ENCODE assay signal across 20 mouse cellular contexts in the genomic region with DNA sequence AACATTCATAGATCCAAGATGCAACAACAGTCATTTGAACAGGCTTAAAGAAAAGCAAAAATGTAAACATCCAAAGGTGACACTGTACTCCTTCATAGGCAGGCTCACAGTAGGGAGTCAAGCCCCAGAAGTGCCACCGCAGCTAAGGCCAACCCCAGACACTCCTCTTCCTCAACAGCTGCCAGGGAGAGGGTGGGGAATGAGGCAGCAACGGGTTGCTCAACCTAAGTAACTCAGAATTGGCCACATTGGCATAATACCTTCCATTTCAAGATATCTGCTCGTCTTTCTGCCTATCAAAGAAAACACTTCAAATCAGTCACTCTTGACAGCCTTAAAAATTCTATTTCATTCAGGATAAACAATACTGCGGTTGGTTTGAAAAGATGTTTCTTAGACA.
A peak's percentile ranks its signal among the peaks of the same experiment; 100 is the strongest.
DNase-seq lines count a peak whose midpoint lies in the region; ATAC-seq and TF ChIP-seq lines count a peak whose summit lies in the region.
"Had no signal": no experiment of that assay in that cellular context is flagged by ENCODE, and none has a peak within 500 bp of the region (broad histone marks: within the 10 kb centered on the region; RNA-seq: fewer than 3 reads in every experiment).

No protein-coding gene starts in this region.

- H3K4me3 ChIP-seq in forebrain, postnatal 0 days (ENCODE audit: low read depth, low read length): no peak overlapping the region
- no peak overlapping the region for H3K4me3 ChIP-seq in forebrain, embryonic 12.5 days (replicated peaks)
- no peak overlapping the region for H3K4me3 ChIP-seq in layer of hippocampus, adult 2 months
- H3K4me3 ChIP-seq in kidney, embryonic 16.5 days (ENCODE audit: low read length): no peak overlapping the region
- H3K4me3 ChIP-seq: embryonic facial prominence, embryonic 10.5 days; forebrain, embryonic 15.5 days; hindbrain, embryonic 13.5 days had no signal

- no peak overlapping the region for H3K27ac ChIP-seq in forebrain, postnatal 0 days (ENCODE audit: low read depth, low read length)
- H3K27ac ChIP-seq in forebrain, embryonic 12.5 days: no peak overlapping the region
- H3K27ac ChIP-seq in layer of hippocampus, adult 2 months: peak overlapping the region; percentile 77; the same call in 1 of the 2 replicates
- H3K27ac ChIP-seq in kidney, embryonic 16.5 days (ENCODE audit: low read length): no peak overlapping the region
- H3K27ac ChIP-seq: embryonic facial prominence, embryonic 10.5 days; forebrain, embryonic 15.5 days; hindbrain, embryonic 13.5 days; hindbrain, postnatal 0 days had no signal

- no peak overlapping the region for H3K4me2 ChIP-seq in forebrain, postnatal 0 days (ENCODE audit: low read depth)
- H3K4me2 ChIP-seq in forebrain, embryonic 12.5 days: no peak overlapping the region
- H3K4me2 ChIP-seq in kidney, embryonic 16.5 days (replicated peaks; ENCODE audit: low read depth, low read length): no peak overlapping the region
- H3K4me2 ChIP-seq: forebrain, embryonic 15.5 days; hindbrain, embryonic 13.5 days had no signal

- 44% methylated on average over 4 of the region's 4 CpGs for WGBS in forebrain, postnatal 0 days
- WGBS in forebrain, embryonic 12.5 days: 48% methylated on average over 4 of the region's 4 CpGs
- 75% methylated on average over 4 of the region's 4 CpGs for WGBS in kidney, embryonic 16.5 days

- no peaks in the 10 kb centered on the region for H3K27me3 ChIP-seq in forebrain, postnatal 0 days (ENCODE audit: insufficient read depth, low read length)
- no peaks in the 10 kb centered on the region for H3K27me3 ChIP-seq in forebrain, embryonic 12.5 days
- H3K27me3 ChIP-seq in kidney, embryonic 16.5 days (ENCODE audit: insufficient read depth, low read length): no peaks in the 10 kb centered on the region
- H3K27me3 ChIP-seq: CH12.LX; forebrain, embryonic 15.5 days; hindbrain, embryonic 13.5 days; Patski had no signal

- no peak overlapping the region for H3K9ac ChIP-seq in forebrain, postnatal 0 days
- no peak overlapping the region for H3K9ac ChIP-seq in forebrain, embryonic 12.5 days
- H3K9ac ChIP-seq in kidney, embryonic 16.5 days (replicated peaks; ENCODE audit: low read length): no peak overlapping the region
- H3K9ac ChIP-seq: forebrain, embryonic 15.5 days; hindbrain, embryonic 13.5 days had no signal

- DNase-seq in forebrain, postnatal 0 days: no peak
- DNase-seq in layer of hippocampus, adult 2 months (ENCODE audit: low spot score in 2 of 2): no peak
- DNase-seq in layer of hippocampus, adult 9-11 months: no peak
- peak; percentile 60 for DNase-seq in thymus, postnatal 0 days (ENCODE audit: low spot score)
- DNase-seq in thymus, postnatal 36 days: no peak
- DNase-seq: adrenal gland, adult 2 months; adrenal gland, postnatal 25 days; cerebellum, adult 2 months; cerebellum, postnatal 10 days; gastrocnemius, postnatal 14 days; heart, postnatal 14 days had no signal

- no peak for TF ChIP-seq CTCF in forebrain, postnatal 0 days (IDR thresholded peaks at IDR 0.05; ENCODE audit: low read depth)
- TF ChIP-seq CTCF in layer of hippocampus, adult 2 months (conservative IDR thresholded peaks at IDR 0.05): no peak

- H3K36me3 ChIP-seq in forebrain, postnatal 0 days (ENCODE audit: insufficient read depth): no peaks in the 10 kb centered on the region
- H3K36me3 ChIP-seq in forebrain, embryonic 12.5 days (replicated peaks): no peaks in the 10 kb centered on the region
- H3K36me3 ChIP-seq in kidney, embryonic 16.5 days (ENCODE audit: insufficient read depth, low read length): peaks cover 6% of the 10 kb centered on the region; the same call in 1 of the 2 replicates
- H3K36me3 ChIP-seq: forebrain, embryonic 15.5 days; hindbrain, embryonic 13.5 days had no signal

- ATAC-seq in forebrain, postnatal 0 days: peak; percentile 23; the same call in 1 of the 2 replicates
- ATAC-seq in forebrain, embryonic 12.5 days (ENCODE audit: low FRiP score): no peak
- ATAC-seq in activated CD4-positive, CD25-positive, alpha-beta regulatory T cell, adult 4 months: peak; percentile 30
- ATAC-seq in kidney, embryonic 16.5 days (ENCODE audit: low FRiP score, low TSS enrichment): no peak
- ATAC-seq: forebrain, embryonic 15.5 days; hindbrain, postnatal 0 days; Patski had no signal

- H3K9me3 ChIP-seq in forebrain, postnatal 0 days (ENCODE audit: low read length): no peaks in the 10 kb centered on the region
- H3K9me3 ChIP-seq in forebrain, embryonic 12.5 days: no peaks in the 10 kb centered on the region
- H3K9me3 ChIP-seq in kidney, embryonic 16.5 days (ENCODE audit: low read length): no peaks in the 10 kb centered on the region
- H3K9me3 ChIP-seq: forebrain, embryonic 15.5 days; hindbrain, embryonic 13.5 days had no signal

- no peaks in the 10 kb centered on the region for H3K4me1 ChIP-seq in forebrain, postnatal 0 days (ENCODE audit: insufficient read depth)
- H3K4me1 ChIP-seq in forebrain, embryonic 12.5 days: 0 out of 2 replicates have a peak, but pooled peaks cover 5% of the 10 kb centered on the region
- H3K4me1 ChIP-seq in kidney, embryonic 16.5 days (ENCODE audit: insufficient read depth, low read length): no peaks in the 10 kb centered on the region
- H3K4me1 ChIP-seq: hindbrain, embryonic 13.5 days had no signal

Comparison
In these comparisons a context has a peak if more than half of its experiments do, and no peak if none do; other contexts are left out.
1. ATAC-seq: peak in forebrain, postnatal 0 days (single experiment) and activated CD4-positive, CD25-positive, alpha-beta regulatory T cell, adult 4 months (single experiment); none in forebrain, embryonic 12.5 days (single experiment) and kidney, embryonic 16.5 days (single experiment).